Mouse (Mus musculus): Measurements from ENCODE around the gene Rundc3a.
A peak's percentile ranks its signal among the peaks of the same experiment; 100 is the strongest.

DNA sequence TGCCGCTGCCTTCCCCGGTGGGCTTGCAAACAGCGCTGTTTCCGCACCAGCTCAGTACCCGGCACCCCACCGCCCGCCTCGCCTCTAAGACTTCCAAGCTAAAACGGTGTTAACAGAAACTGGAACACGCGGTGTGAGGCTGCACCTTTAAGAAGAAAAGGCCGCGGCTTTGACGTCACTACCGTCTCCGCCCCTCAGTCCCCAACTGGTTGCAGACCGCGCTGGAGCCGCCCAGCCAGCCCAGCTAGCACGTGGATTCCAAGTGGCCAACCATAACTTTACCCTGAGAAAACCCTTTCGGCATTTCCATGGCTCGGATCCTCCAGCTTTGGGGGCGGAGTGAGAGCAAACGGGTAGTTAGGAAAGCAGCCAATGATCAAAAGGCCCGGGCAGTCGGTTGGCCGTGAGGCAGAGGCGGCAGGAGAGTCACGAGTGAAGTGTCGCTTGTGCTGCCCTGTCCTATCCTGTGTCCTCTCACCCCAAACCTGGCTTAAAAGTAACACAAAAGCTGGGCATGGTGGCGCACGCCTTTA lies 15.2 kb downstream of the Rundc3a start:
- TF ChIP-seq MAX (IDR thresholded peaks at IDR 0.05; ENCODE audit: low read depth): peak; percentile 61
- TF ChIP-seq USF1 (IDR thresholded peaks at IDR 0.05; ENCODE audit: low read depth): peak; percentile 51
- peak; percentile 58 for TF ChIP-seq POLR2AphosphoS2 (IDR thresholded peaks at IDR 0.05; ENCODE audit: insufficient read length, low read depth)
- no peak for TF ChIP-seq TCF12 (IDR thresholded peaks at IDR 0.05; ENCODE audit: insufficient read depth, poor library complexity, severe bottlenecking)
- peak; percentile 66 for TF ChIP-seq POLR2A (IDR thresholded peaks at IDR 0.05; ENCODE audit: insufficient read length, low read depth)

Measured in myocyte (in vitro differentiated cells).